Mouse (Mus musculus) MEL (cell line): Measurements from ENCODE around the gene Pam16.

Experiments
- CTCF ChIP-seq, 3 experiments: IDR thresholded peaks in 2 of 3; conservative IDR thresholded peaks in 1 of 3; 2 replicates each; pipeline ENCODE4 v1.5.1; 2011 to 2012; ENCODE audit warnings: low read length in 3 of 3, low read depth in 2 of 3, mild to moderate bottlenecking in 2 of 3, improper control_type of control experiment in 1 of 3, inconsistent platforms in 1 of 3, mixed read lengths in 1 of 3, moderate library complexity in 1 of 3; ENCODE audit not compliant: control insufficient read depth in 1 of 3, insufficient read depth in 1 of 3, poor library complexity in 1 of 3, severe bottlenecking in 1 of 3
- EP300 ChIP-seq, 2 experiments: IDR thresholded peaks; 2 replicates each; pipeline ENCODE4 v1.6.1; 2011; ENCODE audit warnings: improper control_type of control experiment in 2 of 2, low read length in 2 of 2, low read depth in 1 of 2, mild to moderate bottlenecking in 1 of 2
- GATA1 ChIP-seq: IDR thresholded peaks from 2 replicates; pipeline ENCODE4 v1.6.1; 2011; ENCODE audit warnings: low read depth, low read length, improper control_type of control experiment
- HCFC1 ChIP-seq: IDR thresholded peaks from 2 replicates; pipeline ENCODE4 v1.6.1; 2012; ENCODE audit warnings: low read depth, mild to moderate bottlenecking, inconsistent platforms, low read length, improper control_type of control experiment, moderate library complexity
- MAZ ChIP-seq: IDR thresholded peaks from 2 replicates; pipeline ENCODE4 v1.6.1; 2012; ENCODE audit warnings: low read depth, mild to moderate bottlenecking, inconsistent platforms, low read length, improper control_type of control experiment
- POLR2A ChIP-seq, 2 experiments: IDR thresholded peaks; 2 replicates each; pipeline ENCODE4 v1.6.1; 2011 to 2012; ENCODE audit warnings: low read length in 2 of 2, mild to moderate bottlenecking in 2 of 2, control low read depth in 1 of 2, improper control_type of control experiment in 1 of 2, low read depth in 1 of 2, moderate library complexity in 1 of 2; ENCODE audit not compliant: control insufficient read depth in 1 of 2, insufficient read depth in 1 of 2, poor library complexity in 1 of 2
- RAD21 ChIP-seq: IDR thresholded peaks from 2 replicates; pipeline ENCODE4 v1.6.1; 2011; ENCODE audit warnings: mild to moderate bottlenecking, low read depth, low read length, improper control_type of control experiment
- TAL1 ChIP-seq: IDR thresholded peaks from 2 replicates; pipeline ENCODE4 v1.6.1; 2012; ENCODE audit warnings: mild to moderate bottlenecking, inconsistent platforms, low read length, moderate library complexity, mixed read lengths
- TCF12 ChIP-seq: IDR thresholded peaks from 2 replicates; pipeline ENCODE4 v1.6.1; 2014; ENCODE audit warnings: low read depth, mild to moderate bottlenecking, inconsistent platforms, low read length, improper control_type of control experiment, moderate library complexity
- USF1 ChIP-seq: IDR thresholded peaks from 2 replicates; pipeline ENCODE4 v1.6.1; 2014; ENCODE audit warnings: low read depth, mild to moderate bottlenecking, inconsistent platforms, low read length, improper control_type of control experiment, moderate library complexity

DNA sequence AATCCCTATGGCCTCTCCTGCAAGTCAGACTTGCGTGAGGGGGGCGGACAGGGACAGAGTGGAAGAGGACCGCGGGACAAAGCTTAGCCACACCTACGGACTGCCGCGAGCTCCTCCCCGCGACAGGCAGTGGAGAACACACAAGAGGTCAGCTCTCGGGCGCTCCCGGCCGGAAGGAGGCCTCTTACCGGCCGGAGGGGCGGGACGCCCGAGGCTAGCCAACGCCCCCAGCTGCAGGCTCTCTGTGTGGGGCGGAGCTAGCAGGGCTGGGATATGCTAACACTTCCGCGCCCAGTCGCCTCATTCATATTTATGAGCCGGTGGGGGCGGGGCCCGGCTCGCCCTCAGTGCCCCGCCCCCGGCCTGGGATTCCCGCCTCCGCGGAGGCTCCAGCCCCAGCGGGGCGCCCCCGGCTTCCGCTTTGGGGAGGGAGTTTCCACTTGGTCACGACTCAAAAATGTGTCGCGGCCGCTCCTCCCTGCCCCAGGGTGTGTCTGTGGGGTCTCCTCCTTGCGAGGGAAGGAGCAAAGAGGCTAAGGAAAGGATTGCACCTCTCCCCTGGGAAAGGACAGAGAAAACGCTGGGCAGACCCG is 38.2 kb downstream of the Pam16 start:
- TF ChIP-seq CTCF (IDR thresholded peaks at IDR 0.05 in 2 of 3, conservative IDR thresholded peaks at IDR 0.05 in 1 of 3; ENCODE audit: control insufficient read depth in 1 of 3, insufficient read depth in 1 of 3, low read depth in 2 of 3, low read length in 3 of 3, poor library complexity in 1 of 3, severe bottlenecking in 1 of 3) (0 out of 6 replicates have a peak, but pooled peaks of 1 of the 3 experiments have one; percentile 3), USF1 (peak; percentile 26; the same call in 1 of the 2 replicates), POLR2A (IDR thresholded peaks at IDR 0.05; ENCODE audit: control insufficient read depth in 1 of 2, insufficient read depth in 1 of 2, low read depth in 1 of 2, low read length in 2 of 2, poor library complexity in 1 of 2) (peak; percentile 24 to 69; a peak in 2 of 4 replicates), MAZ (peak; percentile 88; the same call in 1 of the 2 replicates), TAL1 (no peak), RAD21 (no peak), TCF12 (peak; percentile 22; the same call in 1 of the 2 replicates), HCFC1 (peak; percentile 58; the same call in 1 of the 2 replicates), GATA1 (no peak), EP300 (IDR thresholded peaks at IDR 0.05; ENCODE audit: low read depth in 1 of 2, low read length in 2 of 2) (peak in 1 of 2 experiments; percentile 34; a peak in 1 of 4 replicates)
